Mouse (Mus musculus) embryonic facial prominence, embryonic 10.5 days (tissue): ENCODE measurements around the gene Pigp. TPM values are rescaled to one million over a fixed set of nuclear protein-coding genes. Genes with fewer than 3 reads are reported as not detected.

ENCODE experiments used
- DNase-seq: peaks from one replicate; pipeline ENCODE4 v3.0.0-alpha.2; 2017; ENCODE audit warnings: low spot score
- H3K27ac ChIP-seq: fragments of 300-500 bp; sonication (generic); replicated peaks from 2 replicates; pipeline ENCODE4 v1.5.1; 2016; ENCODE audit warnings: mild to moderate bottlenecking
- H3K27me3 ChIP-seq: fragments of 300-500 bp; sonication (generic); replicated peaks from 2 replicates; pipeline ENCODE4 v1.6.1; 2016; ENCODE audit warnings: low read depth, mild to moderate bottlenecking; ENCODE audit not compliant: poor library complexity, severe bottlenecking
- H3K36me3 ChIP-seq: fragments of 300-500 bp; sonication (generic); replicated peaks from 2 replicates; pipeline ENCODE4 v1.6.1; 2016; ENCODE audit warnings: mild to moderate bottlenecking, moderate library complexity
- H3K4me1 ChIP-seq: fragments of 300-500 bp; sonication (generic); 2 replicates; pipeline ENCODE4 v1.6.1; 2016
- H3K4me3 ChIP-seq: fragments of 300-500 bp; sonication (generic); 2 replicates; pipeline ENCODE4 v1.5.1; 2016; ENCODE audit warnings: mild to moderate bottlenecking, moderate library complexity
- H3K9me3 ChIP-seq: fragments of 300-500 bp; sonication (generic); 2 replicates; pipeline ENCODE4 v1.6.1; 2016; ENCODE audit warnings: mild to moderate bottlenecking
- WGBS: fragments of 180-500 bp; shearing (Covaris S2); methylation state at CpG from one replicate; pipeline ENCODE4 v1.1.7; 2016; 5-methylcytosine and 5-hydroxymethylcytosine counted together
- polyA plus RNA-seq: library from polyadenylated mRNA; unstranded; fragments of >200 nt; fragmentation: Nextera tagmentation; extraction: Ambion mirVana; gene quantifications from 2 replicates; pipeline ENCODE4 v1.2.1, GENCODE M21; 2016

Gene Pigp
- polyA plus RNA-seq, 1 experiment from 2014 or later: 77.9 TPM

GRCm38 (mm10) chr16:94328881-94329867 lies 42.5 kb downstream of the Pigp start:
- WGBS: 5% methylated on average over 25 of the region's 25 CpGs
- Histone ChIP-seq H3K27me3 (peaks cover 66% of the 10 kb centered on the region), H3K36me3 (no peaks in the 10 kb centered on the region), H3K4me3 (peak overlapping the region; percentile 60), H3K9me3 (no peaks in the 10 kb centered on the region), H3K4me1 (peaks cover 27% of the 10 kb centered on the region), H3K27ac (no peak overlapping the region)
- DNase-seq: peak; percentile 37

GRCm38 (mm10) chr16:94327781-94328711 lies 43.6 kb downstream of the Pigp start, which contains the start of gene Ripply3:
Ripply3 (plus strand) TSS chr16:94328420.
- H3K27me3 ChIP-seq: peaks cover 66% of the 10 kb centered on the region
- H3K4me3 ChIP-seq: peak within 1 kb of the TSS; percentile 60
- 1% methylated on average over 63 of the region's 63 CpGs for WGBS
- H3K4me1 ChIP-seq: peaks cover 27% of the 10 kb centered on the region
- DNase-seq: peak; percentile 70
- no peaks in the 10 kb centered on the region for H3K36me3 ChIP-seq
- H3K9me3 ChIP-seq: no peaks in the 10 kb centered on the region
- peak within 1 kb of the TSS; percentile 76 for H3K27ac ChIP-seq

GRCm38 (mm10) chr16:94326008-94326407 lies 45.6 kb downstream of the Pigp start:
- H3K27me3 ChIP-seq: peaks cover 62% of the 10 kb centered on the region

GRCm38 (mm10) chr16:94323681-94324080 lies 48.0 kb downstream of the Pigp start:
- Histone ChIP-seq H3K9me3 (no peaks in the 10 kb centered on the region), H3K27ac (no peak overlapping the region), H3K4me3 (no peak overlapping the region), H3K27me3 (peaks cover 38% of the 10 kb centered on the region), H3K36me3 (no peaks in the 10 kb centered on the region), H3K4me1 (peaks cover 11% of the 10 kb centered on the region)
- no peak for DNase-seq
- 62% methylated on average over 5 of the region's 5 CpGs for WGBS

More at GRCm38 (mm10) chr16:94326008-94326407, 45.6 kb downstream of the Pigp start:
- no peak for DNase-seq
- Histone ChIP-seq H3K9me3 (no peaks in the 10 kb centered on the region), H3K36me3 (no peaks in the 10 kb centered on the region), H3K27ac (no peak overlapping the region), H3K4me1 (peaks cover 27% of the 10 kb centered on the region), H3K4me3 (no peak overlapping the region)
- 88% methylated on average over 3 of the region's 3 CpGs for WGBS

- H3K4me3 ChIP-seq: no peak overlapping the region
- H3K36me3 ChIP-seq: no peaks in the 10 kb centered on the region
- no peaks in the 10 kb centered on the region for H3K4me1 ChIP-seq
- H3K27me3 ChIP-seq: peaks cover 4% of the 10 kb centered on the region; the same call in 1 of the 2 replicates
- no peaks in the 10 kb centered on the region for H3K9me3 ChIP-seq
- no peak overlapping the region for H3K27ac ChIP-seq
- no peak for DNase-seq
- WGBS: 83% methylated on average over 5 of the region's 5 CpGs
Measured at GRCm38 (mm10) chr16:94320223-94320622, 51.4 kb downstream of the Pigp start.

GRCm38 (mm10) chr16:94317752-94318151 lies 53.9 kb downstream of the Pigp start:
- 80% methylated on average over 5 of the region's 5 CpGs for WGBS
- DNase-seq: no peak
- H3K4me1 ChIP-seq: peaks cover 8% of the 10 kb centered on the region

GRCm38 (mm10) chr16:94315215-94315614 lies 56.4 kb downstream of the Pigp start:
- 62% methylated on average over 1 of the region's 1 CpGs for WGBS
- H3K4me3 ChIP-seq: no peak overlapping the region
- H3K27me3 ChIP-seq: no peaks in the 10 kb centered on the region
- H3K4me1 ChIP-seq: peaks cover 19% of the 10 kb centered on the region
- H3K27ac ChIP-seq: no peak overlapping the region
- H3K36me3 ChIP-seq: no peaks in the 10 kb centered on the region
- DNase-seq: no peak
- H3K9me3 ChIP-seq: no peaks in the 10 kb centered on the region

More at GRCm38 (mm10) chr16:94317752-94318151, 53.9 kb downstream of the Pigp start:
- no peaks in the 10 kb centered on the region for H3K36me3 ChIP-seq
- no peak overlapping the region for H3K4me3 ChIP-seq
- no peaks in the 10 kb centered on the region for H3K9me3 ChIP-seq
- H3K27me3 ChIP-seq: no peaks in the 10 kb centered on the region
- H3K27ac ChIP-seq: no peak overlapping the region

- no peak overlapping the region for H3K27ac ChIP-seq
- no peaks in the 10 kb centered on the region for H3K9me3 ChIP-seq
- no peak overlapping the region for H3K4me3 ChIP-seq
- 91% methylated on average over 5 of the region's 5 CpGs for WGBS
- no peaks in the 10 kb centered on the region for H3K27me3 ChIP-seq
- no peak for DNase-seq
- no peaks in the 10 kb centered on the region for H3K36me3 ChIP-seq
- peaks cover 19% of the 10 kb centered on the region for H3K4me1 ChIP-seq
Measured at GRCm38 (mm10) chr16:94314626-94315025, 57.0 kb downstream of the Pigp start.

- Histone ChIP-seq H3K27ac (peak within 1 kb of the TSS; percentile 99), H3K4me1 (peaks cover 24% of the 10 kb centered on the region), H3K9me3 (no peaks in the 10 kb centered on the region), H3K27me3 (no peaks in the 10 kb centered on the region), H3K4me3 (peak within 1 kb of the TSS; percentile 85), H3K36me3 (no peaks in the 10 kb centered on the region)
- whole genome bisulfite sequencing: under 1% methylated on average over 64 of the region's 64 CpGs
- peak; percentile 97 for DNase-seq
Measured at GRCm38 (mm10) chr16:94313229-94314030, 58.2 kb downstream of the Pigp start, which contains the start of gene Hlcs. Hlcs (minus strand) TSS chr16:94313571.

GRCm38 (mm10) chr16:94312663-94313228 lies 58.9 kb downstream of the Pigp start:
- WGBS: under 1% methylated on average over 20 of the region's 20 CpGs
- no peaks in the 10 kb centered on the region for H3K27me3 ChIP-seq
- peak overlapping the region; percentile 85 for H3K4me3 ChIP-seq
- H3K27ac ChIP-seq: peak overlapping the region; percentile 99
- H3K9me3 ChIP-seq: no peaks in the 10 kb centered on the region
- H3K36me3 ChIP-seq: no peaks in the 10 kb centered on the region
- DNase-seq: peak; percentile 89
- H3K4me1 ChIP-seq: peaks cover 31% of the 10 kb centered on the region

- H3K36me3 ChIP-seq: no peaks in the 10 kb centered on the region
- H3K9me3 ChIP-seq: no peaks in the 10 kb centered on the region
- H3K4me3 ChIP-seq: peak overlapping the region; percentile 85
- peak overlapping the region; percentile 99; the same call in 1 of the 2 replicates for H3K27ac ChIP-seq
- peaks cover 39% of the 10 kb centered on the region for H3K4me1 ChIP-seq
- WGBS: 78% methylated on average over 4 of the region's 4 CpGs
- H3K27me3 ChIP-seq: no peaks in the 10 kb centered on the region
- DNase-seq: no peak
Measured at GRCm38 (mm10) chr16:94311931-94312330, 59.7 kb downstream of the Pigp start.
